Mouse (Mus musculus) C2C12 (cell line): ENCODE measurements around the gene Brd3. TPM values are rescaled to one million over a fixed set of nuclear protein-coding genes. Genes with fewer than 3 reads are reported as not detected.
A peak's percentile ranks its signal among the peaks of the same experiment; 100 is the strongest.

Source experiments
- H3K27me3 ChIP-seq: one replicate; pipeline ENCODE4 v1.6.1; 2011; ENCODE audit not compliant: control insufficient read depth, insufficient read depth, insufficient read length
- H3K36me3 ChIP-seq: one replicate; pipeline ENCODE4 v1.6.1; 2011; ENCODE audit not compliant: control insufficient read depth, insufficient read depth
- H3K4me3 ChIP-seq: one replicate; pipeline ENCODE4 v1.5.1; 2011; ENCODE audit warnings: mild to moderate bottlenecking, control low read depth; ENCODE audit not compliant: poor library complexity, insufficient read depth, severe bottlenecking
- H3K79me2 ChIP-seq: one replicate; pipeline ENCODE4 v1.6.1; 2011; ENCODE audit not compliant: control insufficient read depth, insufficient read depth
- H3K79me3 ChIP-seq: one replicate; pipeline ENCODE4 v1.6.1; 2011; ENCODE audit warnings: low read depth, control low read depth
- H3ac ChIP-seq: one replicate; pipeline ENCODE3; 2011; ENCODE audit warnings: low read depth; ENCODE audit not compliant: control insufficient read depth, insufficient read length
- CEBPB ChIP-seq: IDR thresholded peaks from one replicate; pipeline ENCODE4 v1.6.1; 2011; ENCODE audit warnings: low read depth, mild to moderate bottlenecking, control low read depth, moderate library complexity
- CTCF ChIP-seq: IDR thresholded peaks from one replicate; pipeline ENCODE4 v1.5.1; 2011; ENCODE audit not compliant: control insufficient read depth, insufficient read depth, insufficient read length
- FOSL1 ChIP-seq: IDR thresholded peaks from one replicate; pipeline ENCODE4 v1.8.0; 2011; ENCODE audit warnings: mild to moderate bottlenecking, low read length; ENCODE audit not compliant: poor library complexity, insufficient read depth, severe bottlenecking
- MAX ChIP-seq: IDR thresholded peaks from one replicate; pipeline ENCODE4 v1.6.1; 2011; ENCODE audit warnings: mild to moderate bottlenecking, control low read depth
- MYOD1 ChIP-seq: IDR thresholded peaks from one replicate; pipeline ENCODE4 v1.6.1; 2011; ENCODE audit warnings: low read depth; ENCODE audit not compliant: control insufficient read depth, insufficient read length
- MYOG ChIP-seq: IDR thresholded peaks from one replicate; pipeline ENCODE4 v1.6.1; 2011; ENCODE audit not compliant: control insufficient read depth, insufficient read length; ENCODE audit errors: extremely low read depth
- USF1 ChIP-seq: IDR thresholded peaks from one replicate; pipeline ENCODE4 v1.6.1; 2011; ENCODE audit warnings: low read depth, mild to moderate bottlenecking, control low read depth, moderate library complexity
- polyA plus RNA-seq: library from polyadenylated mRNA; unstranded; fragments of >200 nt; fragmentation: generic; extraction: Trizol; gene quantifications from one replicate; pipeline ENCODE4 v1.2.1, GENCODE M21; 2012; ENCODE audit warnings: missing spikeins

Brd3 gene
- polyA plus RNA-seq, 1 experiment: 21.6 TPM

GRCm38 (mm10) chr2:27423596-27423995 lies 83.9 kb downstream of the Brd3 start:
- H3K36me3 ChIP-seq: no peaks in the 10 kb centered on the region
- TF ChIP-seq MYOD1 (no peak), CTCF (no peak), MAX (no peak), FOSL1 (no peak), USF1 (no peak), MYOG (no peak), CEBPB (no peak)
- no peak overlapping the region for H3ac ChIP-seq
- H3K79me2 ChIP-seq: peaks cover 78% of the 10 kb centered on the region
- no peaks in the 10 kb centered on the region for H3K27me3 ChIP-seq
- peaks cover 55% of the 10 kb centered on the region for H3K79me3 ChIP-seq
- H3K4me3 ChIP-seq: no peak overlapping the region

DNA sequence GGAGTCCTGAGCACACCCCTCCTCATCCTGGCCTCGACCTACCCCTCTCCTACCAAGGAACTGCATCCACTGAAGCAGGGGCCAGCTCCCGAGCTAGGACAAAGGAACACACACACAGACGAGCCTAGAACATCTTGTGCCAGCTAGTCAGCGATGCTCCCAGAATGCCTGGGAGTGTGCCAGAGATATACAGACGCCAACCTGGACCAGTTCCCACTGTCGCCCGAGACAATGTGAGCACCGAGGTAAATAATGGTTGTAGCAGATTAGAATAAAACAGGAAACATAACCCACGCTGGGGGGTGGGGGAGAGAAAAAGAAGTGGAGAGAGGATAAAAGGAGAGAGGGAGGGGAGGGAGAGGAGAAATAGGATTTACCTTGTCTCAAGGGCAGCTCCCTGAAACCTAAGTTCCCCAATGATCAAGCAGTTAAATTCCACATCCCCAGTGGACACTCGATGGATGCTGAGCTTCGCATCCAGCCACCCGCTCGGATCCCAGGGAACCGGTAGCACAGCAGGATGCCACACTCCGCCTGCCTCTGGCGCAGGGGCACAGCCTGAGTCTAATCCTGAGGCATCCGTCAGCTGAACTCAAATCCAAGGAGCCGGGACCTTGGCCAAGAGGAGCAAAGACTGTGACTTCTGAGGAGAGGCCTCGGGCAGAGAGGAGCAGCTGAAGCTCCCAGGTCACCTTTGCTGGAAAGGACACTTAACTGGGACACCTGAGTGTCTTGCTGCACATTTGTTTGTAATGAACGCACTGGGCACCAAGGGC lies 86.0 kb downstream of the Brd3 start:
- no peaks in the 10 kb centered on the region for H3K27me3 ChIP-seq
- H3K79me2 ChIP-seq: peaks cover 100% of the 10 kb centered on the region
- TF ChIP-seq USF1 (no peak), CTCF (no peak), MYOD1 (no peak), MAX (no peak), MYOG (no peak), FOSL1 (no peak), CEBPB (no peak)
- no peaks in the 10 kb centered on the region for H3K36me3 ChIP-seq
- H3K79me3 ChIP-seq: peaks cover 66% of the 10 kb centered on the region
- no peak overlapping the region for H3ac ChIP-seq
- no peak overlapping the region for H3K4me3 ChIP-seq

DNA sequence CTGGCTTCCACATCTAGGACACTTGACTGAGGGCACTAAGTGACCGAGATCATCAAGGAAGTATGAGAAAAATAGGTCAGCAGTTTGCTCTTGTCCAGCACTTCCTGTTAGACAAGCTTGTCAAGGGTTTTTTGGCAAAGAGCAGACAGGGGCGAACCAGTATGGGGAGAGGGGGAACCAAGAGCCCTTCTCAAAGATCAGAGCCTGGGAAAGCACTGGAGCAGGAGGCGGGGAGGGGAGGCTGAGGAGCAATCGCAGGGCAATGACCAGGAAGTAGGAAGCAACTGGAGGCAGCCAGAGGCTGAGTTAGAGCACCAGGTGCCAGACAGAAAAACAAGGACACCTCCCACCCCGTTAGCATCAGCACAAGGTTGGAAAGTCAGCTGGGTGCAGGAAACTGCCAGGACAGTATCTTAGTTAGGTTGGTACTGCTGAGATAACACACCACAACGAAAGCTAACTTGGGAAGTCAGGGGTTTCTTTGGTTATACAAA lies 88.8 kb downstream of the Brd3 start:
- H3K79me2 ChIP-seq: peaks cover 100% of the 10 kb centered on the region
- TF ChIP-seq MYOD1 (no peak), MAX (no peak), CTCF (no peak), MYOG (no peak), CEBPB (no peak), FOSL1 (no peak), USF1 (no peak)
- H3K79me3 ChIP-seq: peaks cover 60% of the 10 kb centered on the region
- H3K4me3 ChIP-seq: no peak overlapping the region
- no peaks in the 10 kb centered on the region for H3K27me3 ChIP-seq
- H3ac ChIP-seq: no peak overlapping the region
- H3K36me3 ChIP-seq: no peaks in the 10 kb centered on the region

GRCm38 (mm10) chr2:27417648-27418153 lies 89.8 kb downstream of the Brd3 start:
- Histone ChIP-seq H3ac (no peak overlapping the region), H3K79me3 (peaks cover 52% of the 10 kb centered on the region), H3K36me3 (no peaks in the 10 kb centered on the region), H3K79me2 (peaks cover 100% of the 10 kb centered on the region), H3K4me3 (no peak overlapping the region), H3K27me3 (no peaks in the 10 kb centered on the region)
- TF ChIP-seq FOSL1 (no peak), CEBPB (no peak), MAX (no peak), MYOD1 (no peak), MYOG (no peak), CTCF (no peak)

- H3K36me3 ChIP-seq: no peaks in the 10 kb centered on the region
- peaks cover 100% of the 10 kb centered on the region for H3K79me2 ChIP-seq
- no peak overlapping the region for H3ac ChIP-seq
- H3K79me3 ChIP-seq: peaks cover 46% of the 10 kb centered on the region
- H3K27me3 ChIP-seq: no peaks in the 10 kb centered on the region
- no peak overlapping the region for H3K4me3 ChIP-seq
- TF ChIP-seq CTCF: no peak
- TF ChIP-seq MYOD1: peak; percentile 14
- TF ChIP-seq MAX: peak; percentile 9
Measured at GRCm38 (mm10) chr2:27416425-27416824, 91.0 kb downstream of the Brd3 start.
